Mouse (Mus musculus) spleen, postnatal 0 days (tissue): ENCODE measurements around the gene Cyp2j9. TPM values are rescaled to one million over a fixed set of nuclear protein-coding genes. Genes with fewer than 3 reads are reported as not detected.

Experiments used
- polyA plus RNA-seq: library from polyadenylated mRNA; unstranded; fragments of >200 nt; fragmentation: Nextera tagmentation; extraction: Ambion mirVana; gene quantifications from 2 replicates; pipeline ENCODE4 v1.2.1, GENCODE M21; 2015

Gene Cyp2j9
- polyA plus RNA-seq: 1.6 and 2.0 TPM in 2 replicates

GRCm38 (mm10) chr4:96590911-96591790 is at the start of gene Cyp2j9:
TSS of gene Cyp2j9 (minus strand) at chr4:96591578.

GRCm38 (mm10) chr4:96553133-96553819 is 38.1 kb downstream of the Cyp2j9 start, which contains the start of gene Cyp2j6:
TSS of gene Cyp2j6 (minus strand) at chr4:96553661.

Other genes with a start within 250 kb of the Cyp2j9 start
- not detected in 2 replicates for gene Cyp2j11, start 242.9 kb downstream of the Cyp2j9 start, polyA plus RNA-seq
- not detected in 2 replicates for gene Cyp2j8, start 84.2 kb downstream of the Cyp2j9 start, polyA plus RNA-seq
- 1.3 and 2.0 TPM in 2 replicates for gene Cyp2j6, start 37.9 kb downstream of the Cyp2j9 start, polyA plus RNA-seq
- not detected in 2 replicates for gene Cyp2j5, start 72.6 kb upstream of the Cyp2j9 start, polyA plus RNA-seq
- not detected in 2 replicates for gene Gm12695, start 193.6 kb upstream of the Cyp2j9 start, polyA plus RNA-seq